Mouse (Mus musculus) skeletal muscle tissue, adult 2 months (tissue): ENCODE data around the gene Nosip.

Experiments
- DNase-seq: peaks from one replicate; pipeline ENCODE4 v3.0.0-alpha.2; 2012; ENCODE audit warnings: low read depth, low spot score

Nosip gene

GRCm38 (mm10) chr7:45058607-45059571 lies 3.3 kb upstream of the Nosip start:
- DNase-seq, result no peak

GRCm38 (mm10) chr7:45060632-45061122 lies 1.6 kb upstream of the Nosip start:
- no peak for DNase-seq

GRCm38 (mm10) chr7:45061532-45062075 lies 625 bp upstream of the Nosip start:
- DNase-seq, result no peak

- no peak for DNase-seq
These were observed 5.2 kb downstream of the Nosip start for GRCm38 (mm10) chr7:45067190-45067999.

- no peak for DNase-seq
These were observed 5.7 kb downstream of the Nosip start for GRCm38 (mm10) chr7:45068000-45068318.

GRCm38 (mm10) chr7:45069671-45070070 lies 7.4 kb downstream of the Nosip start:
- DNase-seq, result no peak

GRCm38 (mm10) chr7:45072230-45072629 lies 10.0 kb downstream of the Nosip start:
- no peak for DNase-seq

GRCm38 (mm10) chr7:45073171-45073707 lies 11.0 kb downstream of the Nosip start:
- no peak for DNase-seq

- DNase-seq, result no peak
These were observed 11.7 kb downstream of the Nosip start for GRCm38 (mm10) chr7:45073949-45074348.

- DNase-seq, result peak; percentile 83
These were observed 13.2 kb downstream of the Nosip start for GRCm38 (mm10) chr7:45075405-45075804.

GRCm38 (mm10) chr7:45076501-45076900 lies 14.3 kb downstream of the Nosip start:
- DNase-seq, result no peak

GRCm38 (mm10) chr7:45077322-45077721 lies 15.1 kb downstream of the Nosip start:
- no peak for DNase-seq

GRCm38 (mm10) chr7:45077829-45078228 lies 15.6 kb downstream of the Nosip start:
- no peak for DNase-seq

GRCm38 (mm10) chr7:45078513-45078912 lies 16.3 kb downstream of the Nosip start:
- DNase-seq, result peak; percentile 72

- DNase-seq, result peak; percentile 86
These were observed 17.6 kb downstream of the Nosip start for GRCm38 (mm10) chr7:45079856-45080255.

- no peak for DNase-seq
These were observed 18.8 kb downstream of the Nosip start for GRCm38 (mm10) chr7:45081016-45081415.

GRCm38 (mm10) chr7:45082401-45083299 lies 20.4 kb downstream of the Nosip start:
- DNase-seq, result no peak

- DNase-seq, result no peak
These were observed 21.2 kb downstream of the Nosip start for GRCm38 (mm10) chr7:45083300-45083890.

GRCm38 (mm10) chr7:45086084-45086483 lies 23.9 kb downstream of the Nosip start:
- no peak for DNase-seq

- no peak for DNase-seq
These were observed 26.4 kb downstream of the Nosip start for GRCm38 (mm10) chr7:45088597-45088996.
